Mouse (Mus musculus): ENCODE measurements around the gene Traf3. TPM values are rescaled to one million over a fixed set of nuclear protein-coding genes. Genes with fewer than 3 reads are reported as not detected.

Traf3 gene
- polyA plus RNA-seq, 1 experiment from 2014 or later: 4.4 TPM

GRCm38 (mm10) chr12:111293025-111293424 lies 126.9 kb downstream of the Traf3 start:
- Histone ChIP-seq H3K4me2 (replicated peaks; ENCODE audit: low read depth) (no peak overlapping the region), H3K27me3 (ENCODE audit: control insufficient read depth, insufficient read depth, low read length) (no peaks in the 10 kb centered on the region), H3K9me3 (ENCODE audit: control insufficient read depth, low read length) (no peaks in the 10 kb centered on the region), H3K9ac (ENCODE audit: low read length) (no peak overlapping the region), H3K4me1 (replicated peaks; ENCODE audit: control insufficient read depth, insufficient read depth) (no peaks in the 10 kb centered on the region), H3K27ac (replicated peaks) (no peak overlapping the region), H3K4me3 (ENCODE audit: low read depth, low read length) (no peak overlapping the region), H3K36me3 (ENCODE audit: control insufficient read depth, insufficient read depth, low read length) (peaks cover 55% of the 10 kb centered on the region)
- 90% methylated on average over 12 of the region's 12 CpGs for WGBS
- TF ChIP-seq EP300 (optimal IDR thresholded peaks at IDR 0.05): no peak
- no peak for TF ChIP-seq CTCF (IDR thresholded peaks at IDR 0.05; ENCODE audit: low read depth)
- ATAC-seq (ENCODE audit: low FRiP score, low TSS enrichment): no peak
- no peak for DNase-seq (ENCODE audit: low spot score)

- peaks cover 49% of the 10 kb centered on the region for H3K36me3 ChIP-seq (ENCODE audit: control insufficient read depth, insufficient read depth, low read length)
- H3K4me2 ChIP-seq (replicated peaks; ENCODE audit: low read depth): no peak overlapping the region
- H3K27me3 ChIP-seq (ENCODE audit: control insufficient read depth, insufficient read depth, low read length): no peaks in the 10 kb centered on the region
- no peak for ATAC-seq (ENCODE audit: low FRiP score, low TSS enrichment)
- no peaks in the 10 kb centered on the region for H3K9me3 ChIP-seq (ENCODE audit: control insufficient read depth, low read length)
- H3K9ac ChIP-seq (ENCODE audit: low read length): no peak overlapping the region
- H3K4me1 ChIP-seq (replicated peaks; ENCODE audit: control insufficient read depth, insufficient read depth): no peaks in the 10 kb centered on the region
- TF ChIP-seq CTCF (IDR thresholded peaks at IDR 0.05; ENCODE audit: low read depth) (no peak), EP300 (optimal IDR thresholded peaks at IDR 0.05) (no peak)
- no peak overlapping the region for H3K4me3 ChIP-seq (ENCODE audit: low read depth, low read length)
- DNase-seq (ENCODE audit: low spot score): no peak
- 94% methylated on average over 27 of the region's 27 CpGs for WGBS
- H3K27ac ChIP-seq (replicated peaks): no peak overlapping the region
Measured at GRCm38 (mm10) chr12:111301322-111302017, 135.3 kb downstream of the Traf3 start.

GRCm38 (mm10) chr12:111302018-111302345 lies 135.8 kb downstream of the Traf3 start:
- H3K27me3 ChIP-seq (ENCODE audit: control insufficient read depth, insufficient read depth, low read length): no peaks in the 10 kb centered on the region
- H3K4me3 ChIP-seq (ENCODE audit: low read depth, low read length): no peak overlapping the region
- H3K27ac ChIP-seq (replicated peaks): no peak overlapping the region
- DNase-seq (ENCODE audit: low spot score) (no peak), ATAC-seq (ENCODE audit: low FRiP score, low TSS enrichment) (no peak)
- H3K4me1 ChIP-seq (replicated peaks; ENCODE audit: control insufficient read depth, insufficient read depth): no peaks in the 10 kb centered on the region
- H3K36me3 ChIP-seq (ENCODE audit: control insufficient read depth, insufficient read depth, low read length): peaks cover 49% of the 10 kb centered on the region
- no peak overlapping the region for H3K9ac ChIP-seq (ENCODE audit: low read length)
- 91% methylated on average over 14 of the region's 14 CpGs for WGBS
- no peaks in the 10 kb centered on the region for H3K9me3 ChIP-seq (ENCODE audit: control insufficient read depth, low read length)
- TF ChIP-seq EP300 (optimal IDR thresholded peaks at IDR 0.05) (no peak), CTCF (IDR thresholded peaks at IDR 0.05; ENCODE audit: low read depth) (no peak)
- H3K4me2 ChIP-seq (replicated peaks; ENCODE audit: low read depth): no peak overlapping the region

- TF ChIP-seq CTCF (IDR thresholded peaks at IDR 0.05; ENCODE audit: low read depth) (no peak), EP300 (optimal IDR thresholded peaks at IDR 0.05) (no peak)
- Histone ChIP-seq H3K4me3 (ENCODE audit: low read depth, low read length) (no peak overlapping the region), H3K4me2 (replicated peaks; ENCODE audit: low read depth) (no peak overlapping the region), H3K9ac (ENCODE audit: low read length) (no peak overlapping the region), H3K9me3 (ENCODE audit: control insufficient read depth, low read length) (no peaks in the 10 kb centered on the region), H3K27ac (replicated peaks) (no peak overlapping the region), H3K4me1 (replicated peaks; ENCODE audit: control insufficient read depth, insufficient read depth) (no peaks in the 10 kb centered on the region), H3K36me3 (ENCODE audit: control insufficient read depth, insufficient read depth, low read length) (peaks cover 48% of the 10 kb centered on the region), H3K27me3 (ENCODE audit: control insufficient read depth, insufficient read depth, low read length) (no peaks in the 10 kb centered on the region)
- ATAC-seq (ENCODE audit: low FRiP score, low TSS enrichment): no peak
- no peak for DNase-seq (ENCODE audit: low spot score)
- 90% methylated on average over 8 of the region's 8 CpGs for WGBS
Measured at GRCm38 (mm10) chr12:111303702-111304337, 137.7 kb downstream of the Traf3 start.

- Histone ChIP-seq H3K27ac (replicated peaks) (no peak overlapping the region), H3K9ac (ENCODE audit: low read length) (no peak overlapping the region), H3K4me2 (replicated peaks; ENCODE audit: low read depth) (no peak overlapping the region), H3K9me3 (ENCODE audit: control insufficient read depth, low read length) (no peaks in the 10 kb centered on the region), H3K4me3 (ENCODE audit: low read depth, low read length) (no peak overlapping the region), H3K4me1 (replicated peaks; ENCODE audit: control insufficient read depth, insufficient read depth) (no peaks in the 10 kb centered on the region), H3K36me3 (ENCODE audit: control insufficient read depth, insufficient read depth, low read length) (peaks cover 47% of the 10 kb centered on the region), H3K27me3 (ENCODE audit: control insufficient read depth, insufficient read depth, low read length) (no peaks in the 10 kb centered on the region)
- no peak for ATAC-seq (ENCODE audit: low FRiP score, low TSS enrichment)
- WGBS: 78% methylated on average over 8 of the region's 8 CpGs
- no peak for DNase-seq (ENCODE audit: low spot score)
- no peak for TF ChIP-seq EP300 (optimal IDR thresholded peaks at IDR 0.05)
- no peak for TF ChIP-seq CTCF (IDR thresholded peaks at IDR 0.05; ENCODE audit: low read depth)
Measured at GRCm38 (mm10) chr12:111306821-111307220, 140.7 kb downstream of the Traf3 start.

GRCm38 (mm10) chr12:111309256-111309655 lies 143.1 kb downstream of the Traf3 start:
- WGBS: 85% methylated on average over 12 of the region's 12 CpGs

More at GRCm38 (mm10) chr12:111309256-111309655, 143.1 kb downstream of the Traf3 start:
- DNase-seq (ENCODE audit: low spot score) (no peak), ATAC-seq (ENCODE audit: low FRiP score, low TSS enrichment) (no peak)
- H3K4me1 ChIP-seq (replicated peaks; ENCODE audit: control insufficient read depth, insufficient read depth): no peaks in the 10 kb centered on the region
- H3K4me3 ChIP-seq (ENCODE audit: low read depth, low read length): no peak overlapping the region
- no peak overlapping the region for H3K9ac ChIP-seq (ENCODE audit: low read length)
- no peak for TF ChIP-seq CTCF (IDR thresholded peaks at IDR 0.05; ENCODE audit: low read depth)
- TF ChIP-seq EP300 (optimal IDR thresholded peaks at IDR 0.05): no peak
- H3K27me3 ChIP-seq (ENCODE audit: control insufficient read depth, insufficient read depth, low read length): no peaks in the 10 kb centered on the region
- H3K4me2 ChIP-seq (replicated peaks; ENCODE audit: low read depth): no peak overlapping the region
- no peak overlapping the region for H3K27ac ChIP-seq (replicated peaks)
- H3K36me3 ChIP-seq (ENCODE audit: control insufficient read depth, insufficient read depth, low read length): peaks cover 55% of the 10 kb centered on the region
- H3K9me3 ChIP-seq (ENCODE audit: control insufficient read depth, low read length): no peaks in the 10 kb centered on the region

All from stomach, postnatal 0 days (tissue).